Mouse (Mus musculus) cortical plate, adult 2 months (tissue): ENCODE measurements around the gene Wfdc12. TPM values are rescaled to one million over a fixed set of nuclear protein-coding genes. Genes with fewer than 3 reads are reported as not detected.

Source experiments
- H3K27ac ChIP-seq: fragments of 200-500 bp; 2 replicates; pipeline ENCODE4 v1.5.1; 2012; ENCODE audit warnings: low read length, control low read depth, inconsistent platforms; ENCODE audit not compliant: insufficient read depth
- H3K4me1 ChIP-seq: fragments of 200-500 bp; 2 replicates; pipeline ENCODE4 v1.6.1; 2011; ENCODE audit warnings: low read length; ENCODE audit not compliant: control insufficient read depth, insufficient read depth
- H3K4me3 ChIP-seq: fragments of 200-500 bp; 2 replicates; pipeline ENCODE4 v1.5.1; 2011; ENCODE audit warnings: mild to moderate bottlenecking, low read length, control low read depth; ENCODE audit not compliant: insufficient read depth
- CTCF ChIP-seq: fragments of 200-500 bp; IDR thresholded peaks from 2 replicates; pipeline ENCODE4 v1.5.1; 2011; ENCODE audit warnings: mild to moderate bottlenecking, control low read depth, low read length; ENCODE audit not compliant: insufficient read depth; ENCODE audit errors: extremely low read depth
- POLR2A ChIP-seq: fragments of 200-500 bp; IDR thresholded peaks from 2 replicates; pipeline ENCODE4 v1.6.1; 2011; ENCODE audit warnings: mild to moderate bottlenecking, low read length, control low read depth; ENCODE audit not compliant: insufficient read depth; ENCODE audit errors: extremely low read depth
- polyA plus RNA-seq: library from polyadenylated mRNA; depleted of rRNA; stranded (reverse); fragments of >200 nt; gene quantifications from 2 replicates; pipeline ENCODE4 v1.2.3, GENCODE M21; 2012; rRNA removed

The Wfdc12 gene
- polyA plus RNA-seq, 1 experiment, result 0.19 TPM

- Histone ChIP-seq H3K27ac (no peak overlapping the region), H3K4me1 (peaks cover 2% of the 10 kb centered on the region; the same call in 1 of the 2 replicates), H3K4me3 (no peak overlapping the region)
- TF ChIP-seq POLR2A (no peak), CTCF (no peak)
These were observed 45.9 kb downstream of the Wfdc12 start for GRCm38 (mm10) chr2:164144541-164144940.

GRCm38 (mm10) chr2:164144025-164144424, 46.4 kb downstream of the Wfdc12 start:
- no peak overlapping the region for H3K27ac ChIP-seq
- no peak overlapping the region for H3K4me3 ChIP-seq
- no peak for TF ChIP-seq POLR2A
- TF ChIP-seq CTCF, result no peak
- H3K4me1 ChIP-seq, result peaks cover 2% of the 10 kb centered on the region; the same call in 1 of the 2 replicates

- H3K4me3 ChIP-seq, result no peak overlapping the region
- H3K27ac ChIP-seq, result peak overlapping the region; percentile 14
- peaks cover 7% of the 10 kb centered on the region; the same call in 1 of the 2 replicates for H3K4me1 ChIP-seq
- TF ChIP-seq POLR2A (no peak), CTCF (no peak)
These were observed 48.4 kb downstream of the Wfdc12 start for GRCm38 (mm10) chr2:164142021-164142420.

Other genes with a start within 250 kb of the Wfdc12 start
- gene Ywhab, start 195.6 kb downstream of the Wfdc12 start, polyA plus RNA-seq, result 307 and 314 TPM in 2 replicates
- gene Pabpc1l, start 165.2 kb downstream of the Wfdc12 start, polyA plus RNA-seq, result 0.78 and 1.0 TPM in 2 replicates
- 20.3 and 20.9 TPM in 2 replicates for gene Stk4, start 120.3 kb downstream of the Wfdc12 start, polyA plus RNA-seq
- 93.7 and 96.7 TPM in 2 replicates for gene Tomm34, start 119.4 kb downstream of the Wfdc12 start, polyA plus RNA-seq
- 17.3 and 17.6 TPM in 2 replicates for gene Kcns1, start 19.5 kb downstream of the Wfdc12 start, polyA plus RNA-seq
- not detected in 2 replicates for gene Wfdc5, start 7.9 kb downstream of the Wfdc12 start, polyA plus RNA-seq
- 0.29 TPM in 1 of 2 replicates, not detected in the other for gene Wfdc15a, start 9.5 kb upstream of the Wfdc12 start, polyA plus RNA-seq
- gene Wfdc15b, start 31.1 kb upstream of the Wfdc12 start, polyA plus RNA-seq, result not detected in 2 replicates
- gene Svs2, start 47.9 kb upstream of the Wfdc12 start, polyA plus RNA-seq, result not detected in 2 replicates
- gene Svs3b, start 66.0 kb upstream of the Wfdc12 start, polyA plus RNA-seq, result not detected in 2 replicates
- gene Svs4, start 87.9 kb upstream of the Wfdc12 start, polyA plus RNA-seq, result not detected in 2 replicates
- not detected in 2 replicates for gene Svs3a, start 98.7 kb upstream of the Wfdc12 start, polyA plus RNA-seq
- not detected in 2 replicates for gene Svs6, start 126.1 kb upstream of the Wfdc12 start, polyA plus RNA-seq
- not detected in 2 replicates for gene Svs5, start 142.1 kb upstream of the Wfdc12 start, polyA plus RNA-seq
- 0.33 and 1.5 TPM in 2 replicates for gene Slpi, start 198.5 kb upstream of the Wfdc12 start, polyA plus RNA-seq
- gene Rbpjl, start 212.5 kb upstream of the Wfdc12 start, polyA plus RNA-seq, result 1.1 and 1.3 TPM in 2 replicates
- gene Matn4, start 214.6 kb upstream of the Wfdc12 start, polyA plus RNA-seq, result 16.2 and 17.4 TPM in 2 replicates